Mouse (Mus musculus) ovary, postnatal 14 days (tissue): ENCODE data around the gene Zfhx3.
A peak's percentile ranks its signal among the peaks of the same experiment; 100 is the strongest.

Source experiments
- DNase-seq: peaks from one replicate; pipeline ENCODE4 v3.0.0; 2022; ENCODE audit warnings: low spot score

Gene Zfhx3

GRCm38 (mm10) chr8:108755400-108756325 is 813.2 kb downstream of the Zfhx3 start:
- DNase-seq = no peak

DNA sequence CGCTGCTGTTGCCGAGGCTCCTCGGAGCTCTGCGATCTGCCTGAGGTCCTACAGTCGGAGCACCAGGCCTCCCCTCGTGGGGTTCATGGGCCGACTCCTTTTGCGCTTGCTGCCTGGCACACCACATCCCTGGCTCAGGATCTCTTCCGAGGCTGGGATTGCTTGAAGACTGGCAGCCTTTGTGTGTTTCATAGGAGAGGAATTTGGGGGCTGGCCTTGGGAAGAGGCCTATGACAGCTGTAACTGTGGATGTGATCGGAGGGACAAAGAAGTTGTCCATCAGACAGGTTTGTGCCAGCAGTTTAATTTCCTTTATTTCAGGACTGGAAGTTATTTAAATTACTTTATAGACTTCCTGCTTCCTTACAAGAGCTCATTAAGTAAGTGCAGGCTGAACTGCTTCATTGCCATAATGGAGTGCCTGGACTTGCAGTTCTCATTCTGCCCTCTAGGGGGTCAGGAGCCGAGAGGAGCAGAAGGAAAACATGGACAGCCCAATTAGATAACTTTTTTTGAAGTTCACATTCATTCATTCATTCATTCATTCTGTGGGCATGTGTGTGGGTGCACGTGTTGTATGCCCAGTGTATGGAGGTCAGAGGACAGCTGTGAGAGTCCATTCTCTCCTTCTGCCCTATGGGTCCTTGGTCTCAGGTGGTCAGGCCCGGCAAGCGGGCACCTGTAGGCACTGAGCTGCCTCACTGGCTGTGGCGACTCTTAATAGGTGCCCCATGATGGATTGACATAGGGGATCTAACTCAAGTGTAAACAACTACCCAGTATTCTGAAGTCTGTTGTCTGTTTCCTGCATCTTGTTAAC is 817.3 kb downstream of the Zfhx3 start:
- peak; percentile 68 for DNase-seq

DNA sequence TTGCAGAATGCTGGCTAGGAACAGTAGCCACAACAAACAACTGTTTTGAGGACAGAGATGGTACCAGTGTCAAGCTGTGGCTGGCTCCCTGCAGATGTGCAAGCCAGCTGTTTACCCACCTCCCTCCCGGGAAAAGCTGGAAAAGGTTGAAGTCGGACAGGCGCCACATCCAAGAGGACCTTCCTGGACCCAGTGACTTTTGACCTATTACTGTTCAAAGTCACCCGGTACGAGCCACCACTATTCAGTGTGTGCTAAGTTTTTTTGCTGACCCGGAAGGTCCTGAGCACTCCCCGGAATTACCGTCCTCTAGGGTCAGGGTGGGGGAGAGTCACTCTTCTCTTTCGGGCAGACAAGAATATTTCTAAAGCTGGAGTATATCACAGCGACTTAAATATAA is 818.3 kb downstream of the Zfhx3 start:
- no peak for DNase-seq

DNA sequence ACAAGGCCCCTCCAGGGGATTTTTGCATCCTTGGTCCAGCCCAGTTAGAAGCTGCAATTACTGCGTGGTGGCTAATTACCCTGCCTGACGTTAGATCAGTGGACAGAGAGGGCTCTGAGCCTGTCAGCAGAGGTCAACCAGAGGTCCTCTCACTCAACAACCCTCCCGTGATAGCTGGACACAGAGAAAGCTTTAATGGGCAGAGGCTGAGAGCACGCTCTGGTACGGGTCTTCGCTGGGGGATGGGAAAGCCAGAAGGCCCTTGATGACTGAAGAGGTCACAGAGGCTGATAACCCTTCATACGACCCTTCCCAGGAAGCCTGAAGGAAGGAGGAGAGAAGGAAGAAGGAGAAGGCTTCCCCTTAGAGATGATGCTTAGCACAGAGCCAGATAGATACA is 820.1 kb downstream of the Zfhx3 start:
- no peak for DNase-seq

- no peak for DNase-seq
Measured at GRCm38 (mm10) chr8:108764403-108765194, 822.2 kb downstream of the Zfhx3 start.

GRCm38 (mm10) chr8:108766102-108766501 is 823.7 kb downstream of the Zfhx3 start:
- DNase-seq = no peak

DNA sequence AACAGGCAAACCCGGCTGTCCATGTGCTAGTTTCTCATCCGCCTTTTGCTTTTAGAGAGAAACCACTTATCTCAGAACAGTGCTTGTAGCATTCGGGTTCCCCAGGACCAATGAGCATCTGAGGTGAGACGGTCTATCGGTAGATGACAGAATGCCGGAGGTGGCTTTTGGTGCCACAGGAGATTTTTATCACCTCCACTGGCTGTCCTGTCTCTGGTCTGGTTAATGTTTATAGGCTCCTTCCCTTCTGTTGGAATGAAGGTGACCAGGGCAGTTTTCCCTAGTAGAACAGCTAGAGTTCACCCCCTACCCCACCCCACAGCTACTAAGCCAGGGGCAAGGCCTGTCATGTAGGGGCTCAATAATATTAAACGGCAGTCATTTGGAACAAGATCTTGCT is 825.6 kb downstream of the Zfhx3 start:
- DNase-seq = no peak

GRCm38 (mm10) chr8:108770334-108770733 is 827.9 kb downstream of the Zfhx3 start:
- DNase-seq = no peak

DNA sequence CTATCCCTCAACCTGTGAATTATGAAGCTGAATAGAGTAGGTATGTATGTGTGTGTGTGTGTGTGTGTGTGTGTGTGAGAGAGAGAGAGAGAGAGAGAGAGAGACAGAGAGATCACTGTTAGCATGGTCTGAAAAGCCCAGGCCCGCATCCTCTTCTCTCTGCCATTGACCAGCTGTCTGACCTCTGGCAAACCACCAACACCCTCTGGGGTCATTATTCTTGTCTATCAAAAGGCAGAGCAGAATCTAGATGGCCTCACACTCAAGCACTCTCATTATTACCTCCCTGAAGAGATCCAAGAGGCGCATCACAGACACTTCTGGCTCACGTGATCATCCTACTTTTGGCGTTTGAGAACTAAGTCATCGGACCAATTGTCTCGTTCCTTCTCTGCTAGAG is 831.0 kb downstream of the Zfhx3 start:
- no peak for DNase-seq

GRCm38 (mm10) chr8:108778063-108778462 is 835.6 kb downstream of the Zfhx3 start:
- no peak for DNase-seq

DNA sequence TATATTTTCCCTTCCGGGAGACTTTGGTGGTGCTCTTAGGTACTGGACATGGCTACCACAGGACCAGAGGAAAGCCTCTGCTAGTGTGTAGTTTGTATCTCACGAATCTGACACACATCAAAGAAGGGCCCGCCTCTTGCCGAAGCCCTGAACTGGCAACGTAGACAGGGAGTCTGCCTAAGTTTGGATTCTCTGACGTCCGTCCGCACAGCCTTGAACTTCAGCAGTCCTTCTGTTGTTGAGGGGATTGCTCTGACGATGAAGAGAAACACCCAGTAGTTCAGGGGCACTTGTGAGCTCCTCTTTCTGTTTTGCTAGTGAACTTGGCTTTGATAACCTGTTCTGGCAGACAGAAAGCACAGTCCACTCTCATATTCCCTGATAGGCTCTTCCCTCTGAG is 836.1 kb downstream of the Zfhx3 start:
- DNase-seq = no peak

DNA sequence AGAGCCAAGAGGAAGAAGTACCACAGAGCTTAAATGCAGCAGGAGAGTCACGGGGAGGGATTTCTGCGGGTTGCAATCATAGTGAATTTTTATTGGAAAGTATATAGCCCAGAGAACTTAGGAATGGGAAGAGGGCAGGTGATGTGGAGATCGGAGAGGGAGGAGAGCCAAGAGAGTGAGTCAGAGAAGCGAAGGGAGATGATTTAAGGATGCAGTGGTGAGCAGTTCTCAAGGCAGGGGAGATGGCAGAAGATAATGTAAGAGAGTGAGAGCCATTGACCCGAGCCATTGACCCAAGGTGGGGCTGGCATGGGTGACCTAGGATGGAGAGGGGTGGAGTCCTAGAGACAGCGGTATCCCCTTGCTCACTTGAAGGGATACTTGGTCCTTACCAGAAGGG is 838.3 kb downstream of the Zfhx3 start:
- DNase-seq = no peak

- DNase-seq = no peak
Measured at GRCm38 (mm10) chr8:108781192-108781591, 838.7 kb downstream of the Zfhx3 start.

GRCm38 (mm10) chr8:108783155-108783554 is 840.7 kb downstream of the Zfhx3 start:
- DNase-seq = no peak

- no peak for DNase-seq
Measured at GRCm38 (mm10) chr8:108788156-108788761, 845.8 kb downstream of the Zfhx3 start.

GRCm38 (mm10) chr8:108788762-108789157 is 846.3 kb downstream of the Zfhx3 start:
- no peak for DNase-seq

GRCm38 (mm10) chr8:108790559-108791293 is 848.3 kb downstream of the Zfhx3 start:
- DNase-seq = peak; percentile 48

DNA sequence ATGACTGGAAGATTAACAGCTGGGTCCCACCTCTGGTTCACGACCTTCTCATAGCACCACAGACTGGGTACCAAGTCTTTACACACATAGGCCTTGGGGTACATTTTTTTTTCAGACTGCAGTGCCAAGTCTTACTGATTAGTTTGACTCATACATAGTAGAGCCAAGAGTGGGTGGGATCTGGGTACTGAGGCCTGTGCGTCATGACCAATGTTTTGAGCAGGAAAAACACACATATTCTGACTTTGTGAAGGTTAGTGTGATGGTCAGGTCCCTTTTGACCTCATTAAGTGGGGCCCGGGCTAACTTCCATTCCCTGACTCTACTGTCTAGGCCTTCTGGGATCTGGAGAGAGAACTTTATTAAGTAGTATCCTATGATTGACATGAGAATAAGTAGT is 853.6 kb downstream of the Zfhx3 start:
- DNase-seq = no peak

DNA sequence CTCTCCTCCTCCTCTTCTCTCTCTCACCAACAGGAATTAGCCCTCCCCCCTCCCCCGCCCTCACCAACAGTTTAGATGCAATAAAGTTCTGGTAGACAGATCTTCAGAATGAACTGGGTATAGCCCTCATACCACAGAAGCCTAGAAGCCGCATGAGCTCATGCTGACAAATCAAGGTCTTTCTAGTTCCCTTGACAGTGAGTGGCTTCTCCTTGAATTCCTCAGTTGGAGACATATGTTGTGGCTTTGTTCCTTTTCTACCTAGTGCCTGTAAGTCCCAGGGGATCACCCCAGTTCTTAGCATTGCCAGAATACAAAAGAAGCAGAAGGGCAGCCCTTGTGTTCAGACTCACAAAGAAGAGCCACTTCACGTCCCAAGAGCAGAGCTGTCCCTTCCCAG is 854.4 kb downstream of the Zfhx3 start:
- DNase-seq = no peak

DNA sequence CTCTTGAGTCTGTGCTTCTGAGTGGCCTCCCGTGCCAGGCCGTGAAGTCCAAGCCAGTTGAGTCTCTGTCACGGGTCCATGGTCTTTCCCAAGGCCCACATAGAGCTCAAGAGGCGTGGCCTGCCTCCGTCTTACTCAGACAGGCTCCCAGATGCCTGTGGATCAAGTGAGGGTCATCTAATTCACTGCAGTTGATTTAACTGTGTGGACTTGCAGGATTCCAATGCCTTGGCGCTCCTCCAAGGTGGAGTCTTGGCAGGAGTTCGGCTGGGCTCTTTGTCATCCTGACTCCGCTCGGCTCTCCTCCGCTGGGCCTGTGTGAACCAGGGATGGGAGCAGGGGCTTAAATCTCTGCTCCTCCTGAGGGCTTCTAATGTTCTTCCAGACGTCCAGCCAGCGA is 855.6 kb downstream of the Zfhx3 start:
- peak; percentile 94 for DNase-seq

GRCm38 (mm10) chr8:108799250-108799649 is 856.8 kb downstream of the Zfhx3 start:
- DNase-seq = no peak
